Mouse (Mus musculus): ENCODE data around the gene Anapc16. TPM values are rescaled to one million over a fixed set of nuclear protein-coding genes. Genes with fewer than 3 reads are reported as not detected.
"Not testable (repeated sequence)": the region's sequence is repeated elsewhere in the genome, so short reads cannot be mapped to it uniquely, and the experiment has no call there.

Anapc16 gene
- total RNA-seq, 2 experiments from 2014 or later = 36.2 to 46.2 TPM

- ATAC-seq (replicated peaks; ENCODE audit: poor library complexity, severe bottlenecking) = no peak; the same call in 1 of the 2 replicates
Observed at GRCm38 (mm10) chr10:60003213-60003752, 348 bp upstream of the Anapc16 start.

- ATAC-seq (replicated peaks; ENCODE audit: poor library complexity, severe bottlenecking) = no peak
Observed at GRCm38 (mm10) chr10:60002203-60002602, 732 bp downstream of the Anapc16 start.

- ATAC-seq (replicated peaks; ENCODE audit: poor library complexity, severe bottlenecking) = not testable (repeated sequence)
Observed at GRCm38 (mm10) chr10:60001663-60002062, 1.3 kb downstream of the Anapc16 start.

- no peak for ATAC-seq (replicated peaks; ENCODE audit: poor library complexity, severe bottlenecking)
Observed at GRCm38 (mm10) chr10:59999057-59999456, 3.9 kb downstream of the Anapc16 start.

GRCm38 (mm10) chr10:59997591-59997990 is 5.3 kb downstream of the Anapc16 start:
- peak; percentile 49 for ATAC-seq (replicated peaks; ENCODE audit: poor library complexity, severe bottlenecking)

- ATAC-seq (replicated peaks; ENCODE audit: poor library complexity, severe bottlenecking) = no peak
Observed at GRCm38 (mm10) chr10:59995889-59996288, 7.0 kb downstream of the Anapc16 start.

- ATAC-seq (replicated peaks; ENCODE audit: poor library complexity, severe bottlenecking) = not testable (repeated sequence)
Observed at GRCm38 (mm10) chr10:59993813-59994212, 9.1 kb downstream of the Anapc16 start.

GRCm38 (mm10) chr10:59992024-59992423 is 10.9 kb downstream of the Anapc16 start:
- ATAC-seq (replicated peaks; ENCODE audit: poor library complexity, severe bottlenecking) = 0 out of 2 replicates have a peak, but pooled peaks have one; percentile 25

- ATAC-seq (replicated peaks; ENCODE audit: poor library complexity, severe bottlenecking) = no peak
Observed at GRCm38 (mm10) chr10:59991262-59991880, 11.6 kb downstream of the Anapc16 start.

GRCm38 (mm10) chr10:59990393-59990792 is 12.5 kb downstream of the Anapc16 start:
- ATAC-seq (replicated peaks; ENCODE audit: poor library complexity, severe bottlenecking) = no peak

- ATAC-seq (replicated peaks; ENCODE audit: poor library complexity, severe bottlenecking) = no peak
Observed at GRCm38 (mm10) chr10:59988036-59988435, 14.9 kb downstream of the Anapc16 start.

- no peak for ATAC-seq (replicated peaks; ENCODE audit: poor library complexity, severe bottlenecking)
Observed at GRCm38 (mm10) chr10:59982379-59982873, 20.5 kb downstream of the Anapc16 start.

- ATAC-seq (replicated peaks; ENCODE audit: poor library complexity, severe bottlenecking) = no peak
Observed at GRCm38 (mm10) chr10:59981792-59982191, 21.1 kb downstream of the Anapc16 start.

- ATAC-seq (replicated peaks; ENCODE audit: poor library complexity, severe bottlenecking) = no peak
Observed at GRCm38 (mm10) chr10:59981336-59981735, 21.6 kb downstream of the Anapc16 start.

- peak; percentile 96 for ATAC-seq (replicated peaks; ENCODE audit: poor library complexity, severe bottlenecking)
Observed at GRCm38 (mm10) chr10:59980815-59981244, 22.1 kb downstream of the Anapc16 start.

- ATAC-seq (replicated peaks; ENCODE audit: poor library complexity, severe bottlenecking) = no peak
Observed at GRCm38 (mm10) chr10:59978873-59979743, 23.8 kb downstream of the Anapc16 start.

GRCm38 (mm10) chr10:59978401-59978800 is 24.5 kb downstream of the Anapc16 start:
- no peak for ATAC-seq (replicated peaks; ENCODE audit: poor library complexity, severe bottlenecking)

GRCm38 (mm10) chr10:59977715-59978343 is 25.1 kb downstream of the Anapc16 start:
- no peak for ATAC-seq (replicated peaks; ENCODE audit: poor library complexity, severe bottlenecking)

- ATAC-seq (replicated peaks; ENCODE audit: poor library complexity, severe bottlenecking) = no peak
Observed at GRCm38 (mm10) chr10:59977141-59977540, 25.8 kb downstream of the Anapc16 start.

- ATAC-seq (replicated peaks; ENCODE audit: poor library complexity, severe bottlenecking) = peak; percentile 20; the same call in 1 of the 2 replicates
Observed at GRCm38 (mm10) chr10:59974786-59975185, 28.1 kb downstream of the Anapc16 start.
